Mouse (Mus musculus) frontal cortex, postnatal 25 days (tissue): ENCODE measurements around the gene Cpa2.

Source experiments
- DNase-seq, 2 experiments: peaks; one replicate each; pipeline ENCODE4 v3.0.0; 2022; ENCODE audit warnings: low spot score in 2 of 2

Cpa2 gene

GRCm38 (mm10) chr6:30547656-30548306 is 6.4 kb downstream of the Cpa2 start:
- DNase-seq, result no peak

GRCm38 (mm10) chr6:30549231-30549761 is 7.9 kb downstream of the Cpa2 start:
- DNase-seq, result no peak

GRCm38 (mm10) chr6:30550496-30551192 is 9.3 kb downstream of the Cpa2 start:
- no peak for DNase-seq

GRCm38 (mm10) chr6:30551193-30551515 is 9.8 kb downstream of the Cpa2 start:
- DNase-seq, result no peak

GRCm38 (mm10) chr6:30551644-30552580 is 10.5 kb downstream of the Cpa2 start:
- DNase-seq, result no peak

GRCm38 (mm10) chr6:30552628-30553027 is 11.2 kb downstream of the Cpa2 start:
- no peak for DNase-seq

GRCm38 (mm10) chr6:30553381-30554010 is 12.1 kb downstream of the Cpa2 start:
- DNase-seq, result no peak

GRCm38 (mm10) chr6:30554092-30554491 is 12.7 kb downstream of the Cpa2 start:
- no peak for DNase-seq

GRCm38 (mm10) chr6:30554621-30555170 is 13.3 kb downstream of the Cpa2 start:
- no peak for DNase-seq

- DNase-seq, result no peak
Observed at GRCm38 (mm10) chr6:30556080-30556479, 14.7 kb downstream of the Cpa2 start.

- DNase-seq, result no peak
Observed at GRCm38 (mm10) chr6:30559726-30560125, 18.3 kb downstream of the Cpa2 start.

- DNase-seq, result no peak
Observed at GRCm38 (mm10) chr6:30562132-30562531, 20.8 kb downstream of the Cpa2 start.

- no peak for DNase-seq
Observed at GRCm38 (mm10) chr6:30563575-30563974, 22.2 kb downstream of the Cpa2 start.

GRCm38 (mm10) chr6:30564051-30564450 is 22.7 kb downstream of the Cpa2 start:
- no peak for DNase-seq

GRCm38 (mm10) chr6:30568069-30568468 is 26.7 kb downstream of the Cpa2 start, which contains the start of gene Cpa4:
Gene Cpa4 (plus strand): TSS chr6:30568369.
- DNase-seq, result no peak

GRCm38 (mm10) chr6:30569331-30569730 is 27.9 kb downstream of the Cpa2 start:
- DNase-seq, result no peak

GRCm38 (mm10) chr6:30570012-30570411 is 28.6 kb downstream of the Cpa2 start:
- no peak for DNase-seq

- peak; percentile 50 to 67 for DNase-seq
Observed at GRCm38 (mm10) chr6:30572456-30573311, 31.3 kb downstream of the Cpa2 start.

GRCm38 (mm10) chr6:30573380-30573779 is 32.0 kb downstream of the Cpa2 start:
- no peak for DNase-seq

GRCm38 (mm10) chr6:30574945-30575344 is 33.6 kb downstream of the Cpa2 start:
- no peak for DNase-seq
